Mouse (Mus musculus) telencephalon, adult 2 months (tissue): Measurements from ENCODE around the gene 0610040J01Rik.
A peak's percentile ranks its signal among the peaks of the same experiment; 100 is the strongest.

ENCODE experiments used
- DNase-seq: peaks from one replicate; pipeline ENCODE4 v3.0.0-alpha.2; 2011; ENCODE audit warnings: low read depth, low spot score

0610040J01Rik gene

DNA sequence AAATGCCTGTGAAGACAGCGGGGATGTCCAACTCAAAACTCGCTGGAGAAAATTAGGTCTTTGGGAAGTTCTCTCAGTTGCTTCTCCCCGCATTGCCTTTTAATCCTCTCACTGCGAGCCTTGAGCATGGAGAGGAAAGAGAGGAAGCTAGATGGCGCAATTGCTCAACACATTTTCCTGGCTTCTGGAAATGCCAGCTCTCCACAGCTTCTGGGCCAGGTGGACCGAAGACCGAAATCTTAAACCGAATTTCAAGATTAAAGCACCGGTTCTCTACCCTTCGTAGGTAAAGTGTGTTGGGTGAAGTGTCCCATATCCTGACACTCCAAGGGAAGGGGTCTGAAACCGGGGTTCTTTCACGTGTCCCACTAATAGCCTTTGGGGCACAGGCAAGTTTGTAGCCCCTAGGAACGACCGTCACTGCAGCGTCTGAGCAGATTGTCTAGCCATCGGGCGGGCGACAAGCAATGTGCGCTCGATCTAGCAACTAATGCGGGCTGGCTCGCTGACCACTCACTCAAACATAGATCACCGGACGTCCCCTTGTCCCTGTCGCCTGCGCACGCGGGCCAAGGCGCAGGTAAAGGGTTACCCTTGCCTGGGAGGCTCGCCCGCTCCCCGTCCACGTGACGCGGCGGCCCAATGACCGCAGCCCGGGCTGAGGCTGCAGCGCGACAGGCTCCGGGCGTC is at the start of gene 0610040J01Rik:
Gene 0610040J01Rik (plus strand): TSS at position 545 of the 690 bp plus-strand sequence.
- peak; percentile 43 for DNase-seq

DNA sequence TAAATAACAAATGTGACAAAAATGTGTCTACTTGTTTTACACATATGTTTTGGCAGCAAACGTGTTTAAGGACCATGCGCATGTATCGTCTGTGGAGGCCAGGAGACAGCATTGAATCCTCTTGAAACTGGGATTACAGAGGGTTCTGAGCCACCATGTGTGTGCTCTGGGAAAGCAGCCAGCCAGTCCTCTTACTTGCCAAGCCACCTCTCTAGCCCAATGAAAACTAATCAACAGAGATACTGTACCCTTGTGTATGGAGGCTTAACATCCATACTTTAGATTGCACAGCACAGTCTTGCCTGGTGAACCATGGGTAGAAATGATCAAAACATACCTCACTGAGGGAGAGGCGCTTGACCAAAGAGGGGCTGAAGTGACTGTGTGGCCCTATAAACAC is 46.3 kb upstream of the 0610040J01Rik start:
- DNase-seq: no peak

DNA sequence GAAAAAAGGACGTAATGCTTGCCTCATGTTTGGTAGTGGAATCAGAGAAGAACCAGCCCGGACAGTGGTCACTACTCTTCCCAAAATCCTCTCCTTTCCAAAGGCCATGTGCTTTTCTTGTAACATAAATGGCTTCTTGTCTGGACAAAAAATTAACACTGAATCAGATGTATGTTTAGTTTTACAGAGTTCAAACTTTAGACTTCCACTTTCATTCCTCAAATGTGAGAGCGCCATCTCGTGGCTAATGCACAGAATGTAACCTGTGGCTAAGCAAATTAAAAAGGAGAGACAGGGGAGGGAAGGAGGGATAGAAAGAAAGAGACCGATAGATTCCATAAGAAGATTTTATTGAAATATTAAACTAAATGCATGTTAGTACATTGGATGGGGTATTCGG is 45.4 kb upstream of the 0610040J01Rik start:
- peak; percentile 51 for DNase-seq

DNA sequence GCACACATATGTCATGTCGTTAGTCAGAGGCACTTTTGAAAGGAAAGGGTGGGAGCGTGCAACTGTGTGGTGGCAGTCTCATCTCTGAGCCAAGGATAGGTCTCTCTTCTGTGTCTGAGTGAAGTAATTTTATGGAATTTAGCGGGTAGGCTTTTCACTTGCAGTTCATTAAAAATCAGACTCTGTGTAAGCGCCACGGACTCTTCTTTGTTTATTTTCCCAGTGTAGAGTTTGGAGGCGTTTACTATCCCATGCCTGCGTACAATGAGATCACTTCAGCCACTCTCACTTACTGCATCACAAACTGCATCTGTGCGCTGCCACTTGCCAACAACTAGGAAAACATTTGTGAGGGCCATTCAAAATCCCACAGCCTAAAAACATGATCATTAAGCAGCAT is 44.7 kb upstream of the 0610040J01Rik start:
- peak; percentile 18 for DNase-seq

DNA sequence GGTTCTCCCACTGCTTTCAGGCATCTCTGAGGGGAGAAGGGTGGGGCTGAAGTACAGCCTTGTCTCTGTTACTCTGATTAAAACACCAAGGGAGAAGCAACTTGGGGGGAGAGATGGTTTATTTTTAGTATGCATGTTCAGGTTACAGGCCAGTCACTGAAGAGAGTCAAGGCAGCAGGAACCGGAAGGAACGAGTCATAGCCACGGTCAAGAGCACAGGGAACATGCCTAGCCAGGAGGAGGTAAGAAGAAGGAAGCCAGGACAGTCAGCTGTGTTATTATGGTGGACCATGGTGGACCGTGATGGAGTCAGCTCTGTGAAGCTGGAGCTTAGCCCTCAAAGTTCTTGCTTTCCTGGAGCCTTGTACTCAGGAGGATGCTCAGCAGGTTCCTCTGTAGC is 43.9 kb upstream of the 0610040J01Rik start:
- no peak for DNase-seq

DNA sequence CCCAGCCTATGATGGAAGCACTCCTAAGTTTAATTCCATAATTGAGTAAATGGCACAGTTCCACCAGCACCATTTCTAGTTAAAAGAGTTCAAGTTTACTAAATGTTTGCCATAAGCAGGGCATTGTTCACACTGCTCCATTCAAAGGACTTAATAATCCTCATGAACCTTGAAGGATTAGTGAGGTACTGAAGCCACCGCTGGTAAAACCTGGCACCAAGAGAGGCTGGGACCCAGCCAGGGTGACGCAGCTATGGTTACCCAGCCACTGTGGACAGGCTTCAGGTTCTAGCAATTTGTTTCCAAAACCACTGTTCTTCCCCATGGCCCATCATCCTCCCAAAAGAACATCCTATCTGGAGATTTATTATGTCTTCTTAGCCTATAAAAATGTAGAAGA is 39.2 kb upstream of the 0610040J01Rik start:
- no peak for DNase-seq

DNA sequence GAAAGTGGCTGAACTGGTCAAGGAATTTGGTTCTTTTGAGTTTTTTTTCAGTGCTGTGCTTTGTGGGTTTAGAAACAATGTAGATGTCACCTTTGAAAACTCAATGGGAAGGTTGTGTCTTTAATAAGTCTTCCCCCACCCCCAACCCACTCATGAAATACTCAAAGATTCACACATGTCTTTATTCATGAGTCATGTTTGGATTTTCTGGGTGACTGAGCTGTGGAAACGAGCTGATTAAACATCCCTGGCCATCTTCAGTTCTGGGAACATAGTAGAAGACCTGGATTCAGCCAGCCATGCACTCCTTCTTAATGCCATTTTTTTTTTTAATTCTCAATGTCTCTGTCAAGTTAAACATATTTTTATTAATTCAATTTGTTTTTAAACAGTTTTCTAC is 38.6 kb upstream of the 0610040J01Rik start:
- no peak for DNase-seq

DNA sequence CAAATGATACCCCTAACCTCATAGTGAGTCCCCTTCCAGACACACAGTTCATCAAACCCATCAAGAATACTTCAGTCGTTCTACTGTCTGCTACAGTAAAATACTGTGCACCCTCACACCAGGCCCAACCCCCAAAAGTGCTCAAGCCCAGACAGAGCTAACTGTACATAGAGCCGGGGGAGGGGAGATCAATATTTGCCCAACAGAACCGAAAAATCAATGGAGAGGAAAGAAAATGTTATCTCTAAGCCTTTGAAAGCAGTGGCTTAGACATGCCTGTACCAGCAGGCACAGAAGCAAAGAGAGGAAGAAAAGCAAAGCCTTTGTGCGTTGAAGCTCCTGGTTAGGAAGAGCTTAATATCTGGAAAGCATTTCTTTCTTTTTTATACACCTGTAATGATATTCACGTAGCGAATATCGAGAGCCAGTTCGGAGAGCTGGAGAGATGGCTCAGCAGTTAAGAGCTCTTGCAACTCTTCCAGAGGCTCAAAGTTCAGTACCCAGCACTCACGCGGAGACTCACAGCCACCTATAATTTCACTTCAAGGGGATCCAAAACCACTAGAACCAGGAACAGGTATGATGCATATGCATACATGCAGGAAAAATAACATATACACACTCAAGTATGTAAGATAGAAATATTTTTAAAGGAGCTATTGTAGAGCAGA is 23.9 kb upstream of the 0610040J01Rik start:
- no peak for DNase-seq

DNA sequence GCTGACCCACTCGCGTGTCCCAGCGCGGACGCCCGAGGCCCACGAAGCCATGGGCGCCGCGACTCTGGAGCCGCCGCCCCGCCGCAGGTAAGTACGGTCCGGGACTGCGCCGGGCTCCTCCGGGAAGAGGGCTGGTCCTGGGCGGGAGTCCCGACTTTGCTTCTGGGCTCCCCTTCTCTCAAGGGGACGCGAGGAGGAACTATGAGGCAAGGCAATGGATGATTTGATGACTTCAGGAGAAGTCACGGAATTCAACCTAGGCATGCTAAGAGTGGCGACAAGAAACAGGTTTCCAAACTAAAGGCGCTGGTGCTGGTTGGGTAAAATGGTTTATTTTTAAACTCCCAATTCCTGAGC is 324 bp downstream of the 0610040J01Rik start:
- no peak for DNase-seq

DNA sequence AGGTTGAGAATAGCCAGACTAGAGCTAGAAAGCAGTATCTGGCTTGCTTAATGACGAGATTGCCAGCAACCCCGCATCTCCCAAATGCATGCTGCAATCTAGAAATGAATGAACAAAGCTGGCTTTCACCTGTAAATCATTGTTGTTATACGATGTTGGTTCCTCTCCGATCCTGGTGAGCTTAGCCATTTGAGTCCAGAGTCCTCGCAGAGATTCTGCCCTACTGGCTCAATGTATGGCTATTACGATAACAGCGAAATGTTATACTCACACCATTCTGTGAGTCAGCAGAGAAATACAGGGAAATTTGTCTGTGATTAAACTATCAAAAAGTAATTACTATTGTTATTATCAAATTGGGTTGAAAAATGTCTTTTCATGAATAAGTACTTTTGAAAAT is 4.5 kb downstream of the 0610040J01Rik start:
- no peak for DNase-seq

DNA sequence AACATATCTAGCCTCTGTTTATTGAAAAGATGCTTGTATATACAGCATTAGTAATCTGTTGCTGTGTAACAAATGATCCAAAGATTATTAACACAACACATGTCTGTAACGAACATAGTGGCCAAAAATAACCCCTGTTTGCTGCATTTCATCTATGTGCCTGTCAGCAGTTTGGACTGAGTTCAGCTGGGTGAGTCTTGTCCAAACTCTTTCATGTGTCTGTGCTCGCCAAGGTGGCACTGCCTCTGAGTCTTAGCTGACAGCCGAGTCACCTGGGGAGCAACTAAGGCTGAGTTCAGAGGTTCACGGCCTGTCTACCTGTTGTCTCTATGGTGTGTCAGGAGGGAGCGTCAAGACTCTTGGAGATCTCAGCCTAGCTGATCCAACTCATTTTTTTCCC is 5.1 kb downstream of the 0610040J01Rik start:
- no peak for DNase-seq

DNA sequence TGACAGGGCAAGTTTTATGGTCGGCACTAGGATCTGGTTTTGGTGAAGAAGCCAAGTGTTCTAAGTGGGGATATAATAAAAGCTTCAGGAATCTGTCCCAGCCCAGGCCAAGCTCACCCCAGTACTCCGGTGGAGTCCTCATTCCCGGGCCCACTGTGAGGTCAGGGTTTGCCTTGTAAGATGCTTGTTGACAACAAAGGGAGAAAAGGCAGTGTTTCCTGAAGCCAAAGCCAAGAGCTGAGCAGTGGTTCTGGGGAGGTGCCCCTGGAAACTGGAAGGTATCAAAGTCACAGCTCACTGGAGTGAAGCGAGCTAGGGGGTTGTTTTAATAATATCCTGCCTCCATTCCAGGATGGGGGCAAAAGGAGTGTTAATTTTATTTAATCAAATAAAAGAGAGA is 6.8 kb downstream of the 0610040J01Rik start:
- DNase-seq: no peak

DNA sequence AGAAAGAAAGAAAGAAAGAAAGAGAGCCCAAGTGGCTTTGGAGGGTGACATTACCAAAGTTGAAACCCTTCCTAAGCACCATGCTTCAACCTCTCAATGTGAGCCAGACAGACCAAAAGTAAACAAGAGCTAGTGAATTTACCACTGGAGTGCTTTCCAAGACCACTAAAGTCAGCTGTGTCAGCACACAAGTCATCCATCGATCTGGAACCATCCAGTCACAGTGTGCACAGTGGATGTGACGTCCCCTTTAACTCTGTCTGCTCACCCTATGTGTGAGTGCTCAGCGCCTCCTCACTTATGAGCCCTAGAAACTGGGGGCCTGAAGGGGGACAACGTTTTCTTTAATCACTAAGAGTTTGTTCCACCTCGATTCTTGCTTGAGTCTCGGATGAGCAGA is 7.4 kb downstream of the 0610040J01Rik start:
- DNase-seq: no peak

DNA sequence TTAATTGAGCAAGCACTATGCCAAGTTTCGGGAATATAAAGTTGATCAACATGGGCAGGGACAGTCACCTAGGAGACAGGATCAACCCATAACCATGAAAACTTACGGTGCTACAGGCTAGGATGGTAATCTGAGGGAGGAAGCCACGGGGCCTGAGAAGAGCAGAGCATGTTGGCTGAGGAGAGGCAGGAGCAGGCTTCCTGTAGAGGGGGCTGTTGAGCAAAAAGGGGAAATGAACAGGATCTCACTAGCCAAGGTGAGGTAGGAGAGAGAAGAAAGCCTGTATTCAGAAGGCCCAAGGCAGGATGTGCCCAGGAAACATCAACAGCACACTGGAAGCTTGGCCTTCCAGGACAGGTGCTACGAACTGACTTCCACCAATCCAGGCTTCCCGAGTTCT is 9.0 kb downstream of the 0610040J01Rik start:
- no peak for DNase-seq

DNA sequence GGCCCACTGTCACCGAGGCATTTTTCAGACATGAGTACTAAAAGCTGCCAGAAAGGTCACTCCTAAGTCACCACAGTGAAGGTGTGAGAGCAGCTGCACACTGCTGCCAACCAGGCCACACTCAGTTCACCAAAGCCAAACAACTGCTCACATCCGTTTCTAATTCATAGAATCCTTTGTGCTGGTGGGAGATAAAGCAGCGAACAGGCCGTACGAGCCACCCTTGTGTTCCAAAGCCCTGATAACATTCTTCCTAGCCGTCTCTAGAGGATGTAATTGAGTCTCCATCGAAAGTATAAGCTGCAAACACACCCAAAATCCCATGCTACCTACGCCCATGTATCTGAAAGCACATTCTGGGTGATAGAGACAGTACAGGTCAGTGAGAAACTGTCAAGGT is 9.7 kb downstream of the 0610040J01Rik start:
- no peak for DNase-seq

DNA sequence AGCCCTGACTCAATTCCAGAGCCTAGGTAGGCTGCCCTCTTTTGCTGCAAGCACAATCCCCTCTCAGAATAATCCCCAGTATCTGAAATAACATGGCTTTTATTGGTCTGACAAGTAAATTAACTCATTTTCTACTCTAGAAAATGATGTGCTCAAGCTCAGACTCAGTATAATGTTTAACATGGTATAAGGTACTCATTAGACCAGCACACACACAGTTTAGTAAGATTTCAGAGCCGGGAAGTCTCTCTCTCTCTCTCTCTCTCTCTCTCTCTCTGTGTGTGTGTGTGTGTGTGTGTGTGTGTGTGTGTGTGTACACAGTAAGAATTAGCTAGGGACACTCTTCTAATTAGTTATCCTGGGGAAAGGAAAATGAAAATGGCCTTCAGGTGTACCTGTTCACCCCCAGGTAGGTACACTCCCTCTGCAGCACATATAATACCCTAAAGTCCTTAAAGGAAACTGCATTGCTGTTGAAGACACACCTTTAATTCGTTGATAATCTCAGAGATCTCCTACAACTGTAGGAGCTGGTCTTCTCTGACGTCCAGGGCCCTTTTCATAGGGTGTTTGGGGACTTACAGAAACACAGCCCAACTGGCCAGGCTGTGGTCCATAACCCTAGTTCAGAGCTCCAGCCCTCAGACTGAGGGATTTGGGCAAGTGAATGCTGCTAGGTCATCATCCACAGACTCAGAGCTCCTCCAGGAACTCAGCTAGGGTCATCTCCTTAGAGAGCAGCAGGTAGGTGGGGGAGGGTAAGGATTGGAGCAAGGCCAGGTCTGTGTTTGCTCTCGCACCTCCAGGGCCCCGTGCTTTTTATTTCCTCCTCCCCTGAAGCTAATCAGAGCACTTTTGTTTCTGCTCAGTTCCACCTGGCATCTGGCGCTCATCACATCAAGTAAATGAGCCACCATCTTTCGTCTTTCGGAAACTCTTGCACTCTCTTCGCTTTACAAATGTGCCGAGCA is 11.5 kb downstream of the 0610040J01Rik start:
- DNase-seq: no peak

DNA sequence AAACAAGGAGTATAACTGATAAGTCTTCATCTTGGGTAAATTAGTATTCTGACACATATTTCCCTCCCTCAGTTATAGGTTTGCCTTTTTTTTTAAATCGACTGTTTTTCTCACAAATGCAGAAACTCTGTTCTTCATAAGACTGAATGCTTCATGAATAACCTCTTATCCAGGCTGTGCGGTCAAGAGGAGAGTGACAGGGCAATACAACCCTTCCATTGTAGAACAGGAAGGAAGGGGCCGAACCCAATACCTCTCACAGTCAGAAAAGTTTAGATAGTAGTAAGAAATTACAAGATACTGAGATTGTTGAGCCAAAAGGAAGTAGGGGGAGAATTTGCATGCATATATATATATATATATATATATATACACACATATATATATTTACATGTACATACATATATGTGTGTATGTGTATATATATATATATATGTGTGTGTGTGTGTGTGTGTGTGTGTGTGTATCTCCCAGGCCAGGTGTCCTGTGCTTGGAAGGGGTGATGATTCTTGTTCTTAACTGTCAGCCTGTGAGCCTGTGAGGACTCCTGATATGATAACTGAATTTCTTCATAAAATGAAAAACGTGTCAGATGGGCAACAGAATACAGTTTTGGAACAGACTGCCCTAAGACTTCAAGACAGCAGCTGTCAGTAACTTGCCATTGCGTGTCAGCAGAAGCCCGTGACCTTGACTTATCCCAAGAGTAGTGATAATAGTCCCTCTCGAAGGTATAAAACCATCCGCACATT is 12.6 kb downstream of the 0610040J01Rik start:
- DNase-seq: no peak

DNA sequence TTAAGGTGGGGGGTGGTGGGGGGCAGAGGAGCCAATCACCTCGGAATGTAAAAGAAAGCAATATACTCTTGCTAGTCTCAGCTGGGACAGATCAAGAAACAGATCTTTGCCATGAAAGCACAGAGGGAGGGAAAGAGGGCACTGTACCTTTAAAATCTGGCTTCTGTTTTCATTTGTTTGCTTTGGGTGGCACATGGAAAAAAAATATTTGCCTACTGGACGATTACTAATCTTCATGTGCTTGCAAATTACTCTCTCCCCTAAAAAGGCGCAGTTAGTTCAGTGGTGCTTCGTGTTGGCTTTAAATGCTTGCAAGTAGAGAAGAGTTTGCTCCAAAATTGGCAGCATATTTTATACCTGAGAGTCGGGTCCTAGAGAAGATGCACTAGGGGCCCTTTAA is 13.7 kb downstream of the 0610040J01Rik start:
- no peak for DNase-seq

DNA sequence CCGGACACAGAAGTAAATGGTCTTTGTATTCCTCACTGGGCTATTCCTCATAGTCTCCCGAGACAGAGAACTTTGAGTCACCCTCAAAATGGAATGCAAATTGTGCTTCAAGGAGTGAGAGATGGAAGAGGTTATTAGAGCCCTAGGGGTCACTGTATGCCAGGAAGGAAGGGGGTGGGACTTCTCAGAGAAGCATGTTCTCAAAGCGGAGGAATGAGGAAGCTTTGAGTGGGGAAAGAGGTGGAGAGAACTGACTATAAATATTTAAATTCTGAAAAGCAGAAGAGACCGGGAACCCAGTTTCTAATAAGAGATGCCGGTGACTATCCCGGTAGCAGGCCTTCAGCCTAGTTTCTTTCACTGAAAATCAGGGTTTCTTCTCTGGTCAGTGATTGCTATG is 14.8 kb downstream of the 0610040J01Rik start:
- no peak for DNase-seq

DNA sequence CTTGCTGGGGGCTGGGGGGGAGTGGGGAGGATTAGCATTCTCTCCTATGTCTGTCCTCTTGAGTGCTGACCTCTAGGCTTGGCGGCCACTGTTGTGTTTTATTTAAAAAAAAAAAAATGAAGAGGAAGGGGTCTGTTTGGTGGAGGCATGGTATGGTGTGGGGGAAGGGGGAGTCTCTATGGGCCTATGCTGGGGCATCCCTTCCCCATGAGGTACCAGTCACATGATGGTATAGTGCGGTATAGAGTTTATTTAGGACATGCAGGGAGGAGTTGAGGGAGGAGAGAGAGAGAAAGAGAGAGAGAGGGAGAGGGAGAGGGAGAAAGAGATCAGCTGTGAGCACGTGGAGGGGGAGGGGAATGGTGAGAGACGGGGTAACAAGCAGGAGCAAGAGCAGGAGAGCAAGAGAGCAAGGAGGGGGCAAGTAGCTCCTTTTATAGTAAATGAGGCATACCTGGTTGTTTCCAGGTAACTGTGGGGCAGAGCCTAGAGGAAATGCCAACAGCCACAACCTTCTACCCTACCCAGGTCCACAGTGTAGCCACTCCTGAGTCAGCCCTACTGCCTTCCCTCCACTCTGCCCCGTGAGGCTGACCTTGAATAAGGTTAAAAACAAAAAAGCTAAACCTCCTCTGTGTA is 15.4 kb downstream of the 0610040J01Rik start:
- DNase-seq: no peak
